Mouse (Mus musculus) stomach, embryonic 14.5 days (tissue): Measurements from ENCODE around the gene Fabp2. TPM values are rescaled to one million over a fixed set of nuclear protein-coding genes. Genes with fewer than 3 reads are reported as not detected.
A peak's percentile ranks its signal among the peaks of the same experiment; 100 is the strongest.
"Not testable (repeated sequence)": the region's sequence is repeated elsewhere in the genome, so short reads cannot be mapped to it uniquely, and the experiment has no call there.

ENCODE experiments used
- ATAC-seq: fragments of 200-750 bp; cut with Nextera tagmentation; 2 replicates; pipeline ENCODE4 v1.8.0; 2017; ENCODE audit warnings: low read depth, moderate TSS enrichment; ENCODE audit not compliant: insufficient number of reproducible peaks, insufficient read depth, low FRiP score
- H3K27ac ChIP-seq: fragments of 300-500 bp; sonication (generic); 2 replicates; pipeline ENCODE4 v1.5.1; 2014; ENCODE audit warnings: mild to moderate bottlenecking, low read length, moderate library complexity, mixed read lengths
- H3K27me3 ChIP-seq: fragments of 300-500 bp; sonication (generic); 2 replicates; pipeline ENCODE4 v1.6.1; 2014; ENCODE audit warnings: low read length, control low read depth, mixed read lengths; ENCODE audit not compliant: control insufficient read depth, insufficient read depth
- H3K36me3 ChIP-seq: fragments of 300-500 bp; sonication (generic); 2 replicates; pipeline ENCODE4 v1.6.1; 2014; ENCODE audit warnings: mild to moderate bottlenecking, control low read depth, low read length, moderate library complexity, mixed read lengths; ENCODE audit not compliant: control insufficient read depth, insufficient read depth
- H3K4me1 ChIP-seq: fragments of 300-500 bp; sonication (generic); 2 replicates; pipeline ENCODE4 v1.6.1; 2014; ENCODE audit warnings: low read length, control low read depth, mixed read lengths; ENCODE audit not compliant: control insufficient read depth, insufficient read depth
- H3K4me2 ChIP-seq: fragments of 300-500 bp; sonication (generic); replicated peaks from 2 replicates; pipeline ENCODE4 v1.6.1; 2014; ENCODE audit warnings: low read depth, low read length, control low read depth
- H3K4me3 ChIP-seq: fragments of 300-500 bp; sonication (generic); 2 replicates; pipeline ENCODE4 v1.5.1; 2014; ENCODE audit warnings: low read depth, low read length, control low read depth
- H3K9ac ChIP-seq: fragments of 300-500 bp; sonication (generic); replicated peaks from 2 replicates; pipeline ENCODE4 v1.6.1; 2014; ENCODE audit warnings: low read depth, mild to moderate bottlenecking, control low read depth, low read length, moderate library complexity, mixed read lengths
- H3K9me3 ChIP-seq: fragments of 300-500 bp; sonication (generic); 2 replicates; pipeline ENCODE4 v1.6.1; 2016; ENCODE audit warnings: low read depth, low read length, control low read depth; ENCODE audit not compliant: control insufficient read depth
- WGBS: fragments of 180-500 bp; shearing (Covaris S2); extraction: QIAGEN DNeasy Blood & Tissue Kit; methylation state at CpG from one replicate; pipeline ENCODE4 v1.1.7; 2014; 5-methylcytosine and 5-hydroxymethylcytosine counted together
- polyA plus RNA-seq: library from polyadenylated mRNA; unstranded; fragments of >200 nt; fragmentation: Nextera tagmentation; extraction: Ambion mirVana; gene quantifications from 2 replicates; pipeline ENCODE4 v1.2.1, GENCODE M21; 2014

Fabp2 gene
- polyA plus RNA-seq, 1 experiment from 2014 or later = 2.5 TPM

DNA sequence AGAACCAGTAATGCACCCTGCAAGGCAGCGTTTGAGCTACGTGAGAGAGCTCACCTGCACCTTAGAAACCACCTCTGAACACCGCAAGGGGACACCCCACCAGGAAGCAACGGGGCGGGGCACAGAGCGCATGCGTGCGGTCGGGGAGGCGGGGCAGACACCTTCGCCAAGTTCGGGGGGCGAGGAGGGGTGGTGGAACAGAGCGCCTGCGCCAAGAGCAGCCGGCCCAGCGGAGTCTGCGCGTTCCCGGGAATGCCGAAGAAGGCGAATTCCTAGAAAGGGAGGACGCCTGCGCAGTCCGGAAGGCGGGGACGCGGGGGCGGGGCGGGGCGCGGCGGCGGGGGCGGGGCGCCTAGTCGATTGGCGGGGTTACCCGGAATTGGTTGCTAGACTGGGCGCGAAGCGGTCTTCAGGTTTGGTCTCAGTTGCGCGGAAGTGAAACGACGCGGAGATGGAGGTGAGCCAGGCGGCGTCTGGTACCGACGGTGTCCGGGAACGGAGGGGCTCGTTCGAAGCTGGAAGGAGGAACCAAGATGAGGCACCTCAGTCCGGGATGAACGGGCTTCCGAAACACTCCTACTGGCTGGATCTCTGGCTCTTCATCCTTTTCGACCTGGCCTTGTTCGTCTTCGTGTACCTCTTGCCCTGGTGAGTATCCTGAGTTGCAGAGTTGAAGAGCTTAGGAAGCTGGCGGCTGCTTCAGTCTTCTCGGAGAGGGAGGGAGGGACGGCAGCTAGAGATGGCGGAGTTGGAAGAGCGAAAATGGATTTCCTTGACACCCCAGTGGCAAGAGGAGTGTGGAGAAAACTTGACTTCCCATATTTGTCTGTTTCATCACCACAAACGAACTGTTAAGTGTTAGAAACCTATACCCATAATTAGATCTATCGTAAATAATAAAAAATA lies 29.4 kb downstream of the Fabp2 start, which contains the start of gene 1810037I17Rik:
Gene 1810037I17Rik (plus strand): TSS at position 195 of the 906 bp plus-strand sequence.
- Histone ChIP-seq H3K27ac (peak within 1 kb of the TSS; percentile 88), H3K4me2 (peak within 1 kb of the TSS; percentile 69), H3K36me3 (no peaks in the 10 kb centered on the region), H3K4me3 (peak within 1 kb of the TSS; percentile 63), H3K9me3 (no peaks in the 10 kb centered on the region), H3K4me1 (peaks cover 4% of the 10 kb centered on the region; the same call in 1 of the 2 replicates), H3K9ac (peak within 1 kb of the TSS; percentile 65), H3K27me3 (no peaks in the 10 kb centered on the region)
- peak; percentile 98 for ATAC-seq
- WGBS = under 1% methylated on average over 63 of the region's 68 CpGs

DNA sequence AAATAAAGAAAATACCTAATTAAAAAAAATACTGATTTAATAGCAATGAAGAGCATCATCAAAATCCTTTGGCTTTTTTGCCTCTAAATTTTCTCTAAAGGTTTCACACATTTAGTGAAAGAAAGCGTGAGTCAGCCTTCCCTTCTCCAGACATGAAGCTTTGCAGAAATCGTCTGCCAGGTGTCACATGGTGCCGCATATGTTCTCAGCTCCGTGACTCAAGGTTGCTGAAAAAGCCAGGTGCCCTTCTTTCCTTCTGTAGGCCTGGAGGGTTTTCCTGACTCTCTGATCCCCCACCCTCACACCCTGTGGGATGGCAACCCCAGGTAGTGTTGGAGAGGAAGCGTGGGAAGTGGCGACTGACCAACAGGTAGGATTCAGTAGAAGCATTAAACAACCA lies 34.9 kb downstream of the Fabp2 start:
- no peak overlapping the region for H3K4me2 ChIP-seq
- no peak overlapping the region for H3K9ac ChIP-seq
- H3K27me3 ChIP-seq = no peaks in the 10 kb centered on the region
- H3K27ac ChIP-seq = no peak overlapping the region
- WGBS = 89% methylated on average over 6 of the region's 6 CpGs
- no peaks in the 10 kb centered on the region for H3K4me1 ChIP-seq
- no peak overlapping the region for H3K4me3 ChIP-seq
- no peaks in the 10 kb centered on the region for H3K9me3 ChIP-seq
- no peaks in the 10 kb centered on the region; the same call in 1 of the 2 replicates for H3K36me3 ChIP-seq
- no peak for ATAC-seq

DNA sequence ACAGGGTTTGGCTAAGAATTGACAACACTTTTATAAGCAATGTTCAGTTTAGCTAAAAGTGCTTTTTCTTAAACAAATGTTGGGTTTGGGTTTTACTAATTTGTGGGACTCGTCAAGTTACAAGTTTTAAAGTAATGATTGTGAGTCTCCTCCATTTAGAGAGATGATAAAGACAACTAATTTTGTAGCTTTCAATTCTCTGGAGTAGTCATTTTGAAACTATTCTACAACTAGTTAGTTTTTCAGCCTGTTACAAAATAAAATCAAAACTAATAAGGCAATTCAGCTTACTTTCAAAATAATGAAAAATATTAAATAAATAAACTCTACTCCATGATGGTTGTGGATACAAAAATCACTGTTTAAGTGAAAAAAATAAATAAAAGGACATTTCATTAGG lies 37.6 kb downstream of the Fabp2 start:
- H3K9ac ChIP-seq = no peak overlapping the region
- H3K4me2 ChIP-seq = no peak overlapping the region
- ATAC-seq = no peak
- no peak overlapping the region for H3K27ac ChIP-seq
- H3K36me3 ChIP-seq = no peaks in the 10 kb centered on the region; the same call in 1 of the 2 replicates
- H3K27me3 ChIP-seq = no peaks in the 10 kb centered on the region
- no peaks in the 10 kb centered on the region for H3K9me3 ChIP-seq
- WGBS = 85% methylated on average over 1 of the region's 1 CpGs
- H3K4me1 ChIP-seq = no peaks in the 10 kb centered on the region
- H3K4me3 ChIP-seq = no peak overlapping the region

DNA sequence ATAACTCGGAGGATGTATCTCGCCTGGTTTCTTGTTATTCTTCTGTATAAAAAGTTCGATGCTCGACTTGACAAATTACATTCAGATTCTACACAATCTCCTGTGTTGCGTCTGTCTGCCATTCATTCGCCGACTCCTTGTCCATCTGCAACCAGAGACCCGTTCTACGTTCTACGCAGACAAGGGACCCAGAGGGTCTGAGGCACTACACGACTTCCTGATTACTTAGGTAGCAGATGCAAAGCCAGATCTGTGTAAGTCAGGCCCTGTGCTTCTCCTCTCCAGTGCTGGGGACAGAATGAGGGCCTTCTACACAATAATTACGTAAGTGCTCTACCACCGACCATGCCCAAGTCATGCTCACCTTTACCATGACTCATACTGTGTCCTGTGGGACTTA lies 42.3 kb downstream of the Fabp2 start:
- H3K4me2 ChIP-seq, H3K27me3 ChIP-seq, H3K4me1 ChIP-seq, H3K4me3 ChIP-seq, H3K36me3 ChIP-seq, ATAC-seq, H3K9ac ChIP-seq, H3K9me3 ChIP-seq, H3K27ac ChIP-seq: not testable (repeated sequence)
- WGBS = 80% methylated on average over 13 of the region's 13 CpGs

DNA sequence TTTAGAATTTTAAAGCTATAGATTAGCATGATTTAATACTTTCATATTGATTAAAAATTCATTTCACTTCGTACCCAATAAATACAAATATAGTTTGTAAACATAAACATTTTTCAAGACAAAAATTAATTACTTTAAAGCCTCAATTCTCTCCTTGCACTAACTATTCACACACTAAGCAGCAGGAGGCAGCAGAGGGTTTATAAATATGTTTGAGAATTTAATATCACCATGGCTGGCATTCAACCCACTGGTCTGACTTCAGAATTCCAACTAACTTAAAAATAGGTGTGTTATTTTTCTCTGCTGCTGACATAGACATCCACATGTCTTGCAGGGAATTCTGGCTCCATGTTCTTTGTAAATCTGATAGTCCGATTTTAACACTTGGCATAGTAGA lies 44.3 kb downstream of the Fabp2 start:
- Histone ChIP-seq H3K27me3 (no peaks in the 10 kb centered on the region), H3K9ac (no peak overlapping the region), H3K36me3 (no peaks in the 10 kb centered on the region), H3K27ac (no peak overlapping the region), H3K4me1 (no peaks in the 10 kb centered on the region), H3K4me2 (no peak overlapping the region), H3K4me3 (no peak overlapping the region), H3K9me3 (no peaks in the 10 kb centered on the region)
- WGBS = 80% methylated on average over 2 of the region's 2 CpGs
- no peak for ATAC-seq

DNA sequence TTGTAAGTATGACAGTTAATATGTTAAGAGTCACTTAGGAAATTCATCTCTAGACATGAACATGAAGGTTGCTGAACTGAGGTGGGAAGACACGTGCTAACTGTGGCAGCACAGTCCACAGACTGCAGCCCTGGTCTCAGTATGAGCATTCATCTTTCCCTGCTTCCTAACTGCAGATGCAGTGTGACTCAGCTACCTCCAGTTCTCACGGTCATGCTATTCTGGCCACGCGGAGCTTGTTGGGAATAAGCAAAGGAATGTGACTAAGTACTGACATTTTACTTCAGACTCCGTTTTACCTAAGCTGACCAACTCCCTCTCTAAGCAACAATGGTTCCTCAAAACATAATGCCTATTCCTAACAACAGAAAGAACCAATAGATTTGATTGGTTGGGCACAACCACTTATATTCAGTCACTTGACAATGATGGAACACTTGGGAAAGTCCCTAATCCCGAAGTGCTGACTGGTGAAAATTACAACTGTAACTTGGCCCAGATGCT lies 48.6 kb downstream of the Fabp2 start:
- Histone ChIP-seq H3K27me3 (no peaks in the 10 kb centered on the region), H3K36me3 (no peaks in the 10 kb centered on the region; the same call in 1 of the 2 replicates), H3K9ac (no peak overlapping the region), H3K4me1 (no peaks in the 10 kb centered on the region), H3K4me2 (no peak overlapping the region), H3K27ac (no peak overlapping the region), H3K4me3 (no peak overlapping the region), H3K9me3 (no peaks in the 10 kb centered on the region)
- ATAC-seq = no peak
- WGBS = 69% methylated on average over 6 of the region's 6 CpGs

Other genes starting within 250 kb of the Fabp2 start
- 56.3 and 60.0 TPM in 2 replicates for gene Pde5a, start 166.1 kb upstream of the Fabp2 start, polyA plus RNA-seq
- gene Gm10959, start 24.3 kb downstream of the Fabp2 start, polyA plus RNA-seq = not detected in 2 replicates
- 148 and 150 TPM in 2 replicates for gene 1810037I17Rik, start 29.1 kb downstream of the Fabp2 start, polyA plus RNA-seq
- 23.7 and 24.3 TPM in 2 replicates for gene Usp53, start 89.4 kb downstream of the Fabp2 start, polyA plus RNA-seq
- 0.17 TPM in 1 of 2 replicates, not detected in the other for gene Myoz2, start 139.9 kb downstream of the Fabp2 start, polyA plus RNA-seq